Mouse (Mus musculus) thymus, postnatal 25 days (tissue): ENCODE measurements around the gene Polh.

Experiments
- DNase-seq: peaks from one replicate; pipeline ENCODE4 v3.0.0; 2022

Polh gene

GRCm38 (mm10) chr17:46129741-46130498 is 72.5 kb downstream of the Polh start:
- no peak for DNase-seq

- DNase-seq: no peak
Observed at GRCm38 (mm10) chr17:46127814-46128493, 74.5 kb downstream of the Polh start.

GRCm38 (mm10) chr17:46126608-46127007 is 75.8 kb downstream of the Polh start:
- no peak for DNase-seq

GRCm38 (mm10) chr17:46123953-46124700 is 78.3 kb downstream of the Polh start:
- DNase-seq: no peak

- DNase-seq: no peak
Observed at GRCm38 (mm10) chr17:46123285-46123684, 79.2 kb downstream of the Polh start.

- no peak for DNase-seq
Observed at GRCm38 (mm10) chr17:46122791-46123190, 79.7 kb downstream of the Polh start.
